Mouse (Mus musculus) spleen, adult 2 months (tissue): ENCODE measurements at regions not wholly inside any gene's neighbourhood (a gene's known extent, or its start where the extent isn't known, plus 50 kb on each side); places are given as distances from the start of the nearest gene placed in this dataset.

Experiments
- DNase-seq, 2 experiments: peaks; one replicate each; pipeline versions ENCODE4 v3.0.0 to v3.0.0-alpha.2; 2012 to 2021; ENCODE audit warnings: low spot score in 2 of 2, low read depth in 1 of 2
- H3K27ac ChIP-seq: fragments of 200-500 bp; 2 replicates; pipeline ENCODE4 v1.5.1; 2012; ENCODE audit warnings: low read length, inconsistent platforms; ENCODE audit not compliant: insufficient read depth
- H3K27me3 ChIP-seq: fragments of 200-500 bp; 2 replicates; pipeline ENCODE4 v1.6.1; 2012; ENCODE audit warnings: mild to moderate bottlenecking, moderate library complexity, low read length, inconsistent platforms; ENCODE audit not compliant: control insufficient read depth, insufficient read depth
- H3K36me3 ChIP-seq: fragments of 200-500 bp; 2 replicates; pipeline ENCODE4 v1.6.1; 2012; ENCODE audit warnings: mild to moderate bottlenecking, low read length, inconsistent platforms; ENCODE audit not compliant: control insufficient read depth, insufficient read depth
- H3K4me1 ChIP-seq: fragments of 200-500 bp; 2 replicates; pipeline ENCODE4 v1.6.1; 2011; ENCODE audit warnings: inconsistent platforms; ENCODE audit not compliant: control insufficient read depth, insufficient read depth, insufficient read length
- H3K4me3 ChIP-seq: fragments of 200-500 bp; 2 replicates; pipeline ENCODE4 v1.5.1; 2011; ENCODE audit warnings: mild to moderate bottlenecking, inconsistent platforms; ENCODE audit not compliant: insufficient read depth, insufficient read length; ENCODE audit errors: extremely low read depth
- CTCF ChIP-seq: fragments of 200-500 bp; IDR thresholded peaks from 2 replicates; pipeline ENCODE4 v1.5.1; 2011; ENCODE audit warnings: mild to moderate bottlenecking, inconsistent platforms; ENCODE audit not compliant: insufficient read depth, insufficient read length, insufficient replicate concordance; ENCODE audit errors: extremely low read depth
- POLR2A ChIP-seq: fragments of 200-500 bp; IDR thresholded peaks from 2 replicates; pipeline ENCODE4 v1.6.1; 2011; ENCODE audit warnings: low read depth, low read length, inconsistent platforms
- WGBS: fragments of 180-500 bp; shearing (Covaris S2); methylation state at CpG from one replicate; pipeline ENCODE4 v1.1.7; 2018; 5-methylcytosine and 5-hydroxymethylcytosine counted together

DNA sequence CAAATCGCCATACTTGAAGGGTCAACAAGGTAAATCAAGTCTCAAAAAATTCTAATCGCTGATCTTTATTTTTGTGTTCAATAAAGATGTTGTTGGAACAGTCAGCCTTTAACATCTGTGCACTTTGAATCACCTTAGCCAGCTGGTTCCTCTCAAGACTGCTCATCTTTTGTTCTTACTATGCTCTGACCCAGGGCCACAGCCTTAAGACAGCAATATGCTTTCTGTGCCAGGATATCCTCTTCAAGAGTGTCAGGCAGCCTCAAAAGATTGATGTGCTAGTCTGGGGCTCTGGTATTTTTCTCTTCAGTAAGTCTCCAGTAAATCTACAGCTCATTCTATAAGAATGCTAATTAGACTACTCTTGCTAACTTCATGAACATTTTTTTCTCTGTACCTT, 199.9 kb downstream of the Dph6 start:
- TF ChIP-seq POLR2A (no peak), CTCF (no peak)
- H3K27ac ChIP-seq: no peak overlapping the region
- no peak for DNase-seq
- no peaks in the 10 kb centered on the region for H3K27me3 ChIP-seq
- no peaks in the 10 kb centered on the region for H3K36me3 ChIP-seq
- no peaks in the 10 kb centered on the region for H3K4me1 ChIP-seq
- no peak overlapping the region for H3K4me3 ChIP-seq
- 75% methylated on average over 2 of the region's 2 CpGs for WGBS

DNA sequence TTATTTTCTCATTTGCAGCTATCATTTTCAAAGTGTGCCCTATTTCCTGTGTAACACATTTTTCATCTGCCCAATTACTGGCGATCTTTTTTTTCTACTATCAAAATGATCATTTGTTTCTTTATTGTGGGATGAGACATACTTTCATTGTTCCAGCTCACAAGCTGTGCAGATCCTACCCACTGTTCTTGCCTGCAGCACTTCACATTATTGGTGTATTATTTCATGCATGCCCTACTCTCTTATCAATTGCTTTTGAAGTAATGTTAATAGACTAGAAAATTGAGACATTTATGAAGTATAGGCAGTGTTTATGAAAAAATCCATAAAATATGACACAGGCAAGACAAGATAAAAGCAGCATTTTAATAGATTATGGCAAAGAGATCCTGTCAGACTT, 204.6 kb downstream of the Dph6 start:
- no peak overlapping the region for H3K4me3 ChIP-seq
- no peaks in the 10 kb centered on the region for H3K4me1 ChIP-seq
- DNase-seq: no peak
- no peaks in the 10 kb centered on the region for H3K27me3 ChIP-seq
- no peaks in the 10 kb centered on the region for H3K36me3 ChIP-seq
- no peak overlapping the region for H3K27ac ChIP-seq
- TF ChIP-seq CTCF (no peak), POLR2A (no peak)
- 89% methylated on average over 1 of the region's 1 CpGs for WGBS

DNA sequence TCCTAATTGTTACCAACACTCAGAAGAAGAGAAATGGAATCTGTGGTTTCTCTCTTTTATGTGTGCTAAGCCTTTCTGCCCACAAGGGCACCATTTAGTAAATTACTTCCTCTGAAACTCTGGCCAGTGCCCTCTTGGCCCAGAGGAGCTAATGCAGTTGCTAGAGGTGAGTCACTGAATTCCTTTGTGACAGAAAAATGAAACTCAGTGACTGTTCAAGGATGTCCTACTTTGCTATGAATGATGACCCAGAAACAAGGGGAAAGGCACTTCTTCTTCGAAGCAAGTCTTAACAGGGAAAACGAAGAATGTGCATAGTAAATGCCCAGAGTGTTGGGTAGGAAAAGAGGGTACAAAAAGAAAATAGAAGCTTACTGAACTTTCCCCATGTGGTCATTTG, 211.0 kb downstream of the Dph6 start:
- H3K27me3 ChIP-seq: no peaks in the 10 kb centered on the region; the same call in 1 of the 2 replicates
- H3K4me3 ChIP-seq: no peak overlapping the region
- H3K27ac ChIP-seq: no peak overlapping the region
- WGBS: 79% methylated on average over 2 of the region's 2 CpGs
- no peaks in the 10 kb centered on the region for H3K4me1 ChIP-seq
- TF ChIP-seq CTCF (no peak), POLR2A (no peak)
- no peaks in the 10 kb centered on the region for H3K36me3 ChIP-seq
- DNase-seq: no peak

DNA sequence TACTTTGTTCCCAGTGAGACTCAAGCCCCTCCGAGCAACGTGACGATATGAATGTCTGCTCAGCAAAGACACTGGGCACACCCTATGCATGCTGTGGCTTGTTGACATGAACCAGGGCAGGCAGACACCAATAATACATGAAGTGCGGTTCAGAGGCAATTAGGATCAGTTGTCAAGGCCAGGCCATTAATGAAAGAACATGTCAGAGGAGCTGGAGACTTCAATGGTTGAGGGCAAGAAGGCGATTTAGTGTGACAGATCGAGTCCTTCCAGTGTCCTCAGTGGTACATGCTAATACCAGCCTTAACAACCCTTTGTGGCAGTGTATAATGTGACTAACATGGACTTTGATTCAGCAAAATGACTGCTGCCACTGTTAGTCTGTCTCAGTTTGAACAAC, 213.8 kb downstream of the Dph6 start:
- H3K27ac ChIP-seq: no peak overlapping the region
- no peaks in the 10 kb centered on the region for H3K4me1 ChIP-seq
- DNase-seq: no peak
- WGBS: 83% methylated on average over 6 of the region's 6 CpGs
- H3K27me3 ChIP-seq: no peaks in the 10 kb centered on the region; the same call in 1 of the 2 replicates
- TF ChIP-seq CTCF (no peak), POLR2A (no peak)
- no peaks in the 10 kb centered on the region for H3K36me3 ChIP-seq
- H3K4me3 ChIP-seq: no peak overlapping the region

DNA sequence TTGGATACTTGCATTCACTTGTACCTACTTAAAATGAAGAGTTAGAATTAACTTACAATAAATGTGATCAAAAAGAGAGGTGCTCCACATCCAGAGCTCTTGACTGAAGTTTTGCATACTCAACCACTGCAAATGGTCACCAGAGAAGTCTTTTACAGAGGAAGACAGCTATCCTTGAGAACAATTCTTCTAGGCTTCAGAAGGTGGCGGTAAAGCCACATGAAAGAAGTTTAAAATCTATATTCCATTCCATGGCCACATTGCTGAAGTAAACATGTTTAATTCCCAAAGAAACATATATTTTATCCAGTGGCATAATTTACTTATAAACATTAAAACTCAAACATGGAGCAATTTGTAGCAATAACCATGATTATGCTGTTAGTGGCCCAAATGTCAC, 215.1 kb downstream of the Dph6 start:
- Histone ChIP-seq H3K4me3 (no peak overlapping the region), H3K27ac (no peak overlapping the region), H3K36me3 (no peaks in the 10 kb centered on the region), H3K4me1 (no peaks in the 10 kb centered on the region), H3K27me3 (no peaks in the 10 kb centered on the region)
- no peak for DNase-seq
- WGBS: 58% methylated on average over 1 of the region's 1 CpGs
- TF ChIP-seq POLR2A: no peak
- no peak for TF ChIP-seq CTCF

DNA sequence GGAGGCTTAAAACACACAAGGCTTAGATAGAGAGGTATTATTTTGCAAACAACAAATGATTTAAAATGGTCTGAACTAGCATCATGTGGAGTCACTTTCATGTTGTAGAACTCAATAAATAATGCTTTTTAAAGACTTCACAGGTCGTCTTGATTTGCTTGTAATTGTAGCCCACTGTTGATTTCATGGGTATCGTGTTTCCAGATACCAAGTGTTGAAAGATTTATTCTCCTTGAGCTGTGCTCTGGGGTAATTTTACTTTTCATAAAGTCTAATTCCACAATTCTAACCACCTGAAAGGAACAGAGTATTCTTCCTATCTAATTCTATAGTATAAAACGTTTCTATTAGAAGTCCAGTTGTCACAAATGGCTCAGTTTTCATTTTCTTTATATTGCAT, 216.7 kb downstream of the Dph6 start:
- WGBS: 56% methylated on average over 3 of the region's 3 CpGs
- no peak for TF ChIP-seq POLR2A
- TF ChIP-seq CTCF: no peak
- H3K36me3 ChIP-seq: no peaks in the 10 kb centered on the region
- no peak overlapping the region for H3K4me3 ChIP-seq
- H3K27ac ChIP-seq: no peak overlapping the region
- no peak for DNase-seq
- no peaks in the 10 kb centered on the region for H3K4me1 ChIP-seq
- no peaks in the 10 kb centered on the region for H3K27me3 ChIP-seq

DNA sequence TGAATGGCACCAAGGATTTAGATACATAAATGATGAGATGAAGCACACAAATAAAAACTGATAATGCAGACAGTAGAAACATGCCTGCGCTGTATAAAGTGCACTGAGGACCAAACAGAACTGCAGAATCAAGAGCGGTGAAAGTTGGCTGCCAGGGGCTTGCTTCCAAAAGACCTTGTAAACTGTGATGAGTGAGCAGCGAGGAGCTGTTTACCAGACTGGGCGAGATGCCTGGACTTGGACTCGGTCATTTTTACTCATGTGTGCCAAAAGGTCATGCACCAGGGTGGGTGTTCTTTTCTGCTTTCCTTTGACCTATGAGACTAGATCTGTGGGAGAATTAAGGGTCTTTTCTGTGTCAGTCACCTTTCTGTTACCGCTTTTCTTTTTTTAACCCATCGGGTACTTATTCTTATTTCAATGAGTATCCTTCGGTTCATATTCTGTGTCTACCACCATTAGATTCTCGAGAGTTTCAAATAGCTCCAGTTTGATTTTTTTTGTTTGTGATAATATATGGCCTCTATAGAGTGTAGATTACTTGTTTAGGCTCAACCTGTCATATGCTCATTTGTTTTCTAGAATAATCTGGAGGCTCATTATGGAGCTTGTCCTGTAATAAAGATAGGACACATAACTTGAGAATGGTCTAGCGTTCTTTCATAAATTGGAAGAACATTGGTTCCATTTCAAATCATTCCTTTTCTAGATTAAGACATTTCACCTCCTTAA, 226.3 kb upstream of the Zfp770 start:
- 88% methylated on average over 10 of the region's 10 CpGs for WGBS
- no peak for TF ChIP-seq POLR2A
- no peak for TF ChIP-seq CTCF
- Histone ChIP-seq H3K27me3 (no peaks in the 10 kb centered on the region), H3K4me1 (no peaks in the 10 kb centered on the region), H3K4me3 (no peak overlapping the region), H3K27ac (no peak overlapping the region), H3K36me3 (no peaks in the 10 kb centered on the region)
- DNase-seq: no peak

DNA sequence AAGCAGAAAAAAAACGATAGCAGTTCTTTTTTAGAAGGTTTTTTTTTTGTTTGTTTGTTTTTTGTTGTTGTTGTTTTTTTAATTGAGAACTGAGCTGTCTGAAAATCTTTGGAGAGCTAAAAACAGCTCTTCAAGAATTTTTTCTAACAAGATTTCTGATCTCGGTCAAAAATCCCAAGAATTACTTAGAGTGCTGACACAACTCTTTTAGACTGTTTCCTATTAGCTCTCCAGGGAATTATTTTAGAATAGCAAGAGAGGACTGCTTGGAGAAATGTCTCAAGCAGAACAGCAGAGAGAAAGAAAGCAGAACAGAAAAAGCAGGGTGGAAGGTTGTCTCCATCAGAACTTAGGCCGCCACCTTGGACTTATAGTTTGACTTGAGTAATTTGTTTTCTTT, 218.1 kb upstream of the Zfp770 start:
- no peak overlapping the region for H3K27ac ChIP-seq
- no peak for DNase-seq
- 76% methylated on average over 3 of the region's 3 CpGs for WGBS
- no peaks in the 10 kb centered on the region for H3K4me1 ChIP-seq
- H3K27me3 ChIP-seq: no peaks in the 10 kb centered on the region
- H3K4me3 ChIP-seq: no peak overlapping the region
- TF ChIP-seq POLR2A (no peak), CTCF (no peak)
- H3K36me3 ChIP-seq: no peaks in the 10 kb centered on the region
